Mouse (Mus musculus): Measurements from ENCODE around the gene Rmnd5a. TPM values are rescaled to one million over a fixed set of nuclear protein-coding genes. Genes with fewer than 3 reads are reported as not detected.

Rmnd5a gene
- polyA plus RNA-seq, 1 experiment from 2014 or later = 13.9 TPM

Other genes starting within 250 kb of the Rmnd5a start
- gene Fabp1, start 240.8 kb downstream of the Rmnd5a start, polyA plus RNA-seq (2015; fragmentation: Nextera tagmentation; extraction: Ambion mirVana) = 2,291 and 2,664 TPM in 2 replicates
- 62.2 and 72.5 TPM in 2 replicates for gene Krcc1, start 169.0 kb downstream of the Rmnd5a start, polyA plus RNA-seq (2015; fragmentation: Nextera tagmentation; extraction: Ambion mirVana)
- gene Smyd1, start 118.4 kb downstream of the Rmnd5a start, polyA plus RNA-seq (2015; fragmentation: Nextera tagmentation; extraction: Ambion mirVana) = 0.27 and 0.57 TPM in 2 replicates
- gene Cd8b1, start 117.8 kb downstream of the Rmnd5a start, polyA plus RNA-seq (2015; fragmentation: Nextera tagmentation; extraction: Ambion mirVana) = 0.21 TPM in 1 of 2 replicates, not detected in the other
- gene Cd8a, start 67.2 kb downstream of the Rmnd5a start, polyA plus RNA-seq (2015; fragmentation: Nextera tagmentation; extraction: Ambion mirVana) = not detected in 2 replicates
- gene Rnf103, start 53.3 kb upstream of the Rmnd5a start, polyA plus RNA-seq (2015; fragmentation: Nextera tagmentation; extraction: Ambion mirVana) = 27.9 and 29.9 TPM in 2 replicates
- 68.9 and 70.2 TPM in 2 replicates for gene Chmp3, start 103.2 kb upstream of the Rmnd5a start, polyA plus RNA-seq (2015; fragmentation: Nextera tagmentation; extraction: Ambion mirVana)
- gene Kdm3a, start 192.4 kb upstream of the Rmnd5a start, polyA plus RNA-seq (2015; fragmentation: Nextera tagmentation; extraction: Ambion mirVana) = 41.9 and 45.2 TPM in 2 replicates